In the genomic region with DNA sequence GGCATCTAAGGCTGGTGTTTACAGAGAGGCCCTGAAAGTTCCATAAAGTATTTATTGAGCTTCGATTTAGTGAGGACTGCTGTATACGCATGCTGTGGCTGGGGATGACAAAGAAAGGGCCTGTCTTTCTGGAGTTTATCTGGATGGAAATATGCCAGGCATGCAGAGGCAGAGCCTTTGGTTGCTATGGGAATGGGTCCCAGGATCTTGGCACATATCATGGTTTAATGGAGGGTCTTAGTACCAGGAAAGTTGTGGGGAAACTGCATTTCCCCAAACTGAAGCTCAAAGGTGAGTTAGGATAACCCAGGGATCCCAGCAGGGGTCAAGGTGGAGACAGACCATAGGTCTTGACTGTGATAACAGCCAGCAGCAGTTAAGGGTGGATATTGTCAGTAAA, we compare ENCODE assay signal across 13 mouse cellular contexts.
"Had no signal": no experiment of that assay in that cellular context is flagged by ENCODE, and none has a peak within 500 bp of the region (broad histone marks: within the 10 kb centered on the region; RNA-seq: fewer than 3 reads in every experiment).

No protein-coding gene starts in this region.

- H3K36me3 ChIP-seq: limb, embryonic 15.5 days; liver, embryonic 12.5 days; lung, embryonic 15.5 days; neural tube, embryonic 15.5 days had no signal

- DNase-seq: kidney, adult 9 months; kidney, postnatal 36 days; layer of hippocampus, adult 9-11 months; layer of hippocampus, postnatal 36 days; right cerebral cortex, adult 18-20 months; right cerebral cortex, postnatal 25 days; thymus, postnatal 36 days had no signal

- H3K4me2 ChIP-seq: limb, embryonic 15.5 days; liver, embryonic 12.5 days; lung, embryonic 15.5 days; neural tube, embryonic 15.5 days had no signal

- H3K4me3 ChIP-seq: limb, embryonic 15.5 days; liver, embryonic 12.5 days; lung, embryonic 15.5 days; myocyte; neural tube, embryonic 15.5 days had no signal

- H3K4me1 ChIP-seq: limb, embryonic 15.5 days had no signal

- ATAC-seq: liver, embryonic 12.5 days had no signal

- H3K9ac ChIP-seq: limb, embryonic 15.5 days; liver, embryonic 12.5 days; lung, embryonic 15.5 days; neural tube, embryonic 15.5 days had no signal

- H3K9me3 ChIP-seq: limb, embryonic 15.5 days; liver, embryonic 12.5 days; lung, embryonic 15.5 days; neural tube, embryonic 15.5 days had no signal

- H3K27me3 ChIP-seq: limb, embryonic 15.5 days; liver, embryonic 12.5 days; lung, embryonic 15.5 days; neural tube, embryonic 15.5 days had no signal

- H3K27ac ChIP-seq: kidney, postnatal 0 days; limb, embryonic 15.5 days; liver, embryonic 12.5 days; lung, embryonic 15.5 days; neural tube, embryonic 15.5 days had no signal
